ENCODE assay signal across 8 mouse cellular contexts in genomic region chr7:73595860-73596259, GRCm38 (mm10). TPM values are rescaled to one million over a fixed set of nuclear protein-coding genes. Genes with fewer than 3 reads are reported as not detected.
DNase-seq lines count a peak whose midpoint lies in the region; ATAC-seq lines count a peak whose summit lies in the region.

No protein-coding gene starts in this region.

- H3K27ac ChIP-seq in kidney, embryonic 14.5 days (ENCODE audit: low read depth, low read length): peak overlapping the region; percentile 84
- H3K27ac ChIP-seq in brown adipose tissue, adult 24 weeks (replicated peaks; ENCODE audit: low read depth, low read length): peak overlapping the region; percentile 92
- peak overlapping the region; percentile 94 for H3K27ac ChIP-seq in forebrain, embryonic 16.5 days (ENCODE audit: low read length)
- H3K27ac ChIP-seq in intestine, embryonic 16.5 days (ENCODE audit: low read length): peak overlapping the region; percentile 94
- H3K27ac ChIP-seq in neural tube, embryonic 12.5 days: peak overlapping the region; percentile 77

- ATAC-seq in kidney, embryonic 14.5 days (ENCODE audit: low FRiP score, low TSS enrichment): no peak
- ATAC-seq in forebrain, embryonic 16.5 days: no peak
- ATAC-seq in intestine, embryonic 16.5 days: peak; percentile 6; the same call in 1 of the 2 replicates
- ATAC-seq in neural tube, embryonic 12.5 days (ENCODE audit: low FRiP score, low read depth): peak; percentile 46; the same call in 1 of the 2 replicates

- no peaks in the 10 kb centered on the region for H3K36me3 ChIP-seq in kidney, embryonic 14.5 days (ENCODE audit: control insufficient read depth, insufficient read depth, low read length)
- no peaks in the 10 kb centered on the region for H3K36me3 ChIP-seq in forebrain, embryonic 16.5 days (ENCODE audit: control insufficient read depth, insufficient read depth)
- H3K36me3 ChIP-seq in intestine, embryonic 16.5 days (ENCODE audit: control insufficient read depth, insufficient read depth, low read length): no peaks in the 10 kb centered on the region
- H3K36me3 ChIP-seq in neural tube, embryonic 12.5 days: no peaks in the 10 kb centered on the region

- no peak overlapping the region for H3K4me3 ChIP-seq in kidney, embryonic 14.5 days (ENCODE audit: low read length)
- 0 out of 2 replicates have a peak overlapping the region, but pooled peaks have one; percentile 4 for H3K4me3 ChIP-seq in brown adipose tissue, adult 24 weeks (ENCODE audit: insufficient read depth, low read depth, low read length)
- no peak overlapping the region for H3K4me3 ChIP-seq in forebrain, embryonic 16.5 days (replicated peaks; ENCODE audit: low read length)
- H3K4me3 ChIP-seq in intestine, embryonic 16.5 days (ENCODE audit: low read length): no peak overlapping the region
- no peak overlapping the region for H3K4me3 ChIP-seq in neural tube, embryonic 12.5 days

- DNase-seq in kidney, adult 18-20 months: no peak
- no peak for DNase-seq in urinary bladder, postnatal 10 days (ENCODE audit: low spot score)
- no peak for DNase-seq in yolk sac, embryonic 10.5 days (ENCODE audit: low spot score)

- peak overlapping the region; percentile 56; the same call in 1 of the 2 replicates for H3K4me2 ChIP-seq in kidney, embryonic 14.5 days (replicated peaks; ENCODE audit: low read depth, low read length)
- peak overlapping the region; percentile 77 for H3K4me2 ChIP-seq in forebrain, embryonic 16.5 days (ENCODE audit: low read length)
- peak overlapping the region; percentile 66; the same call in 1 of the 2 replicates for H3K4me2 ChIP-seq in intestine, embryonic 16.5 days (ENCODE audit: low read depth, low read length)
- H3K4me2 ChIP-seq in neural tube, embryonic 12.5 days (replicated peaks): peak overlapping the region; percentile 60

- H3K9me3 ChIP-seq in kidney, embryonic 14.5 days (ENCODE audit: control insufficient read depth, low read length): no peaks in the 10 kb centered on the region
- no peaks in the 10 kb centered on the region for H3K9me3 ChIP-seq in forebrain, embryonic 16.5 days (ENCODE audit: control insufficient read depth, low read length)
- H3K9me3 ChIP-seq in intestine, embryonic 16.5 days (ENCODE audit: control insufficient read depth, low read length): 0 out of 2 replicates have a peak, but pooled peaks cover 3% of the 10 kb centered on the region
- H3K9me3 ChIP-seq in neural tube, embryonic 12.5 days: no peaks in the 10 kb centered on the region

- no peak overlapping the region for H3K9ac ChIP-seq in kidney, embryonic 14.5 days (ENCODE audit: low read depth, low read length)
- peak overlapping the region; percentile 61; the same call in 1 of the 2 replicates for H3K9ac ChIP-seq in forebrain, embryonic 16.5 days (replicated peaks; ENCODE audit: low read depth, low read length)
- H3K9ac ChIP-seq in intestine, embryonic 16.5 days (ENCODE audit: low read depth, low read length): peak overlapping the region; percentile 48; the same call in 1 of the 2 replicates
- H3K9ac ChIP-seq in neural tube, embryonic 12.5 days: no peak overlapping the region

- H3K4me1 ChIP-seq in kidney, embryonic 14.5 days (ENCODE audit: control insufficient read depth, insufficient read depth, low read length): peaks cover 22% of the 10 kb centered on the region
- peaks cover 20% of the 10 kb centered on the region; the same call in 1 of the 2 replicates for H3K4me1 ChIP-seq in brown adipose tissue, adult 24 weeks (ENCODE audit: control insufficient read depth, insufficient read depth, insufficient read length, low read length)
- peaks cover 35% of the 10 kb centered on the region for H3K4me1 ChIP-seq in forebrain, embryonic 16.5 days (replicated peaks; ENCODE audit: control insufficient read depth, insufficient read depth, low read length)
- peaks cover 26% of the 10 kb centered on the region for H3K4me1 ChIP-seq in intestine, embryonic 16.5 days (ENCODE audit: control insufficient read depth, insufficient read depth, low read length)
- peaks cover 36% of the 10 kb centered on the region for H3K4me1 ChIP-seq in neural tube, embryonic 12.5 days

- H3K27me3 ChIP-seq in kidney, embryonic 14.5 days (ENCODE audit: control insufficient read depth, insufficient read depth, low read length): no peaks in the 10 kb centered on the region
- no peaks in the 10 kb centered on the region for H3K27me3 ChIP-seq in forebrain, embryonic 16.5 days (replicated peaks; ENCODE audit: control insufficient read depth, insufficient read depth, low read length)
- no peaks in the 10 kb centered on the region for H3K27me3 ChIP-seq in intestine, embryonic 16.5 days (replicated peaks; ENCODE audit: control insufficient read depth, insufficient read depth, low read length)
- H3K27me3 ChIP-seq in neural tube, embryonic 12.5 days (replicated peaks): no peaks in the 10 kb centered on the region

- 49% methylated on average over 9 of the region's 9 CpGs for WGBS in kidney, embryonic 14.5 days
- 36% methylated on average over 9 of the region's 9 CpGs for WGBS in forebrain, embryonic 16.5 days
- WGBS in intestine, embryonic 16.5 days: 38% methylated on average over 9 of the region's 9 CpGs
- WGBS in neural tube, embryonic 12.5 days: 37% methylated on average over 9 of the region's 9 CpGs

RNA-seq across cellular contexts. Expression of gene Chd2, which starts 54.2 kb away (rescaled TPM):
- 43.7 and 70.9 TPM in 2 replicates for polyA plus RNA-seq in kidney, embryonic 14.5 days (2014; fragmentation: Nextera tagmentation; extraction: Ambion mirVana)
- polyA plus RNA-seq in brown adipose tissue, adult 24 weeks (2012; ENCODE audit: insufficient read depth, insufficient read length, missing spikeins): 22.6 and 29.2 TPM in 2 replicates
- 56.8 and 60.2 TPM in 2 replicates for polyA plus RNA-seq in forebrain, embryonic 16.5 days (2015; fragmentation: Nextera tagmentation; extraction: Ambion mirVana)
- 40.1 and 41.1 TPM in 2 replicates for polyA plus RNA-seq in intestine, embryonic 16.5 days (2015; fragmentation: Nextera tagmentation; extraction: Ambion mirVana)
- polyA plus RNA-seq in neural tube, embryonic 12.5 days (2016; fragmentation: Nextera tagmentation; extraction: Ambion mirVana): 41.5 and 59.7 TPM in 2 replicates

Comparison
In these comparisons a context has a peak if more than half of its experiments do, and no peak if none do; other contexts are left out.
1. ATAC-seq: peak in intestine, embryonic 16.5 days (single experiment) and neural tube, embryonic 12.5 days (single experiment); none in kidney, embryonic 14.5 days (single experiment) and forebrain, embryonic 16.5 days (single experiment).
2. H3K9ac ChIP-seq: peak in forebrain, embryonic 16.5 days (single experiment) and intestine, embryonic 16.5 days (single experiment); none in kidney, embryonic 14.5 days (single experiment) and neural tube, embryonic 12.5 days (single experiment).
3. Peak in every context shown above with its lines, with median percentiles within 50 percentile points of each other: H3K27ac ChIP-seq and H3K4me2 ChIP-seq.